ENCODE assay signal across 16 mouse cellular contexts in genomic region chr5:112127171-112127570, GRCm38 (mm10).
DNase-seq lines count a peak whose midpoint lies in the region; ATAC-seq and TF ChIP-seq lines count a peak whose summit lies in the region.
"Had no signal": no experiment of that assay in that cellular context is flagged by ENCODE, and none has a peak within 500 bp of the region (broad histone marks: within the 10 kb centered on the region; RNA-seq: fewer than 3 reads in every experiment).

No protein-coding gene starts in this region.

- H3K36me3 ChIP-seq in forebrain, embryonic 12.5 days (replicated peaks), result no peaks in the 10 kb centered on the region
- H3K36me3 ChIP-seq in forebrain, postnatal 0 days (ENCODE audit: insufficient read depth), result no peaks in the 10 kb centered on the region
- no peaks in the 10 kb centered on the region for H3K36me3 ChIP-seq in testis, adult 2 months (ENCODE audit: control insufficient read depth, insufficient read depth, low read length)
- H3K36me3 ChIP-seq in lung, postnatal 0 days (ENCODE audit: insufficient read depth, low read length), result no peaks in the 10 kb centered on the region
- H3K36me3 ChIP-seq: liver, embryonic 15.5 days; neural tube, embryonic 13.5 days had no signal

- peaks cover 5% of the 10 kb centered on the region for H3K27me3 ChIP-seq in forebrain, embryonic 12.5 days
- no peaks in the 10 kb centered on the region for H3K27me3 ChIP-seq in forebrain, postnatal 0 days (ENCODE audit: insufficient read depth, low read length)
- H3K27me3 ChIP-seq in testis, adult 2 months (ENCODE audit: control insufficient read depth, insufficient read depth, low read length), result no peaks in the 10 kb centered on the region
- H3K27me3 ChIP-seq in lung, postnatal 0 days (replicated peaks; ENCODE audit: insufficient read depth, low read length), result no peaks in the 10 kb centered on the region
- H3K27me3 ChIP-seq: CH12.LX; liver, embryonic 15.5 days had no signal

- H3K27ac ChIP-seq in forebrain, embryonic 12.5 days, result no peak overlapping the region
- H3K27ac ChIP-seq in forebrain, postnatal 0 days (ENCODE audit: low read depth, low read length), result no peak overlapping the region
- H3K27ac ChIP-seq in testis, adult 2 months (ENCODE audit: control insufficient read depth, insufficient read depth, low read depth, low read length), result peak overlapping the region; percentile 45
- H3K27ac ChIP-seq in lung, postnatal 0 days (ENCODE audit: low read length), result no peak overlapping the region
- H3K27ac ChIP-seq: liver, embryonic 15.5 days; neural tube, embryonic 13.5 days had no signal

- H3K9ac ChIP-seq in forebrain, embryonic 12.5 days, result no peak overlapping the region
- H3K9ac ChIP-seq in forebrain, postnatal 0 days, result no peak overlapping the region
- no peak overlapping the region for H3K9ac ChIP-seq in lung, postnatal 0 days (replicated peaks; ENCODE audit: low read depth)
- H3K9ac ChIP-seq: liver, embryonic 15.5 days; neural tube, embryonic 13.5 days had no signal

- peak; percentile 84 for TF ChIP-seq EP300 in lung, postnatal 0 days (IDR thresholded peaks at IDR 0.05)

- H3K4me2 ChIP-seq in forebrain, embryonic 12.5 days, result no peak overlapping the region
- no peak overlapping the region for H3K4me2 ChIP-seq in forebrain, postnatal 0 days (ENCODE audit: low read depth)
- H3K4me2 ChIP-seq in lung, postnatal 0 days (replicated peaks; ENCODE audit: low read depth, low read length), result no peak overlapping the region
- H3K4me2 ChIP-seq: liver, embryonic 15.5 days; neural tube, embryonic 13.5 days had no signal

- TF ChIP-seq POLR2A in testis, adult 2 months (IDR thresholded peaks at IDR 0.05; ENCODE audit: control insufficient read depth, low read depth, low read length), result no peak

- DNase-seq in forebrain, postnatal 0 days, result no peak
- DNase-seq in testis, postnatal 14 days (ENCODE audit: low spot score), result no peak
- peak; percentile 75 for DNase-seq in lung, postnatal 0 days (ENCODE audit: low spot score)
- DNase-seq in cerebellum, postnatal 14 days, result no peak
- DNase-seq in heart, adult 18-20 months, result no peak
- DNase-seq: cerebellum, adult 18-20 months; gastrocnemius, postnatal 10 days; thymus, postnatal 14 days had no signal

- H3K4me3 ChIP-seq in forebrain, embryonic 12.5 days (replicated peaks), result no peak overlapping the region
- H3K4me3 ChIP-seq in forebrain, postnatal 0 days (ENCODE audit: low read depth, low read length), result no peak overlapping the region
- no peak overlapping the region for H3K4me3 ChIP-seq in testis, adult 2 months (ENCODE audit: control insufficient read depth, low read depth, low read length)
- H3K4me3 ChIP-seq in lung, postnatal 0 days (ENCODE audit: low read depth, low read length), result no peak overlapping the region
- H3K4me3 ChIP-seq: erythroblast, embryonic 14.5 days; liver, embryonic 15.5 days; neural tube, embryonic 13.5 days had no signal

- TF ChIP-seq CTCF in forebrain, postnatal 0 days (IDR thresholded peaks at IDR 0.05; ENCODE audit: low read depth), result no peak
- no peak for TF ChIP-seq CTCF in testis, adult 2 months (IDR thresholded peaks at IDR 0.05; ENCODE audit: control insufficient read depth, insufficient read depth, insufficient replicate concordance, low read depth, low read length)
- TF ChIP-seq CTCF in lung, postnatal 0 days (IDR thresholded peaks at IDR 0.05), result no peak

- H3K9me3 ChIP-seq in forebrain, embryonic 12.5 days, result no peaks in the 10 kb centered on the region
- no peaks in the 10 kb centered on the region for H3K9me3 ChIP-seq in forebrain, postnatal 0 days (ENCODE audit: low read length)
- no peaks in the 10 kb centered on the region for H3K9me3 ChIP-seq in lung, postnatal 0 days (ENCODE audit: low read length)
- H3K9me3 ChIP-seq: liver, embryonic 15.5 days; neural tube, embryonic 13.5 days had no signal

- ATAC-seq in forebrain, embryonic 12.5 days (ENCODE audit: low FRiP score), result 0 out of 2 replicates have a peak, but pooled peaks have one; percentile 20
- no peak for ATAC-seq in forebrain, postnatal 0 days
- peak; percentile 86 for ATAC-seq in lung, postnatal 0 days
- ATAC-seq in erythroblast, adult 5-6 weeks (replicated peaks; ENCODE audit: low FRiP score, poor library complexity, severe bottlenecking), result no peak
- ATAC-seq: hindbrain, embryonic 16.5 days had no signal

- peaks cover 15% of the 10 kb centered on the region for H3K4me1 ChIP-seq in forebrain, embryonic 12.5 days
- H3K4me1 ChIP-seq in forebrain, postnatal 0 days (ENCODE audit: insufficient read depth), result no peaks in the 10 kb centered on the region
- H3K4me1 ChIP-seq in testis, adult 2 months (ENCODE audit: control insufficient read depth, insufficient read depth, low read length), result no peaks in the 10 kb centered on the region
- no peaks in the 10 kb centered on the region for H3K4me1 ChIP-seq in lung, postnatal 0 days (ENCODE audit: insufficient read depth, low read depth, low read length)
- H3K4me1 ChIP-seq: liver, embryonic 15.5 days had no signal

- WGBS in forebrain, embryonic 12.5 days, result 80% methylated on average over 4 of the region's 4 CpGs
- WGBS in forebrain, postnatal 0 days, result 72% methylated on average over 4 of the region's 4 CpGs
- WGBS in lung, postnatal 0 days, result 59% methylated on average over 4 of the region's 4 CpGs

Comparison
In these comparisons a context has a peak if more than half of its experiments do, and no peak if none do; other contexts are left out.
1. ATAC-seq: peak in forebrain, embryonic 12.5 days (single experiment) and lung, postnatal 0 days (single experiment); none in forebrain, postnatal 0 days (single experiment) and erythroblast, adult 5-6 weeks (single experiment).